In the genomic region with DNA sequence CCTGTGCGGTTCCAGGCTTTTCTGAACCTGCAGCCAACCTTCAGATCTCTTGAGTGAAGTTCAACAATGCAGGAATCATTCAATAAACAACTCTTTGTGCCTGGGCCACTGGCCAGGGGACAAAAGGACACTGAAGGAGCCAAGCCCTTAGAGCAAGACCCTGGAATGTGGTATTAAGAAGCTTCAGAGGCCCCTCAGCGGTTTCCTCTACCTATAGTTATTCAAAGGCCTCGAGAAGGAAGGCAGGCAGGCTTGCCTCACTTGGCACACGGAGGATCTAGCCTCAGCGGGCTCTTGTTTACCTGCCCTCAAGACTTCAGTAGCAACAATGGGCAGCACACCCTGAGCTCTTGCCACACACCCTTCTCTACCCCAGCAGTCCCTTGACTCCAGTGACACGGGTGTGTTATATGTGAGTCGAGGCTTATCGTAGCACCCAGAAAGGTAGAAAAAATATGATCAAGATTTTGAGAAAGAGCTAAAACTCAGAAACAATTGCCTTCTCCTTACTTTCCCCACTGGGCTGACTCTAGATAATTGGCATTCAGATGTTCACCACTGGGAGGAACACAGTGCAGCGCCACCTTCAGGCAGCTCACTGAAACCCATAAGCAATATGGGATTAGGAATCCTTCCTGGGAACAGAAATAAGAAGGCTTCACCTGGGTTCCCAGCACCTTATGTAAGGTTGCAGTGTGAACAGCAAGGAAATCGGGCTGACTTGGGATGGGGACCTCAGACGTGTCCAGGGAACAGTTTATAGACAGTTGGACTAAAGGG, we compare ENCODE assay signal across 9 mouse cellular contexts. TPM values are rescaled to one million over a fixed set of nuclear protein-coding genes. Genes with fewer than 3 reads are reported as not detected.
DNase-seq lines count a peak whose midpoint lies in the region; TF ChIP-seq lines count a peak whose summit lies in the region.
"Had no signal": no experiment of that assay in that cellular context is flagged by ENCODE, and none has a peak within 500 bp of the region (broad histone marks: within the 10 kb centered on the region; RNA-seq: fewer than 3 reads in every experiment).

No protein-coding gene starts in this region.

- peak overlapping the region; percentile 41 for H3K27ac ChIP-seq in kidney, adult 2 months (ENCODE audit: insufficient read depth, low read depth, low read length)
- no peak overlapping the region for H3K27ac ChIP-seq in ES-Bruce4 (ENCODE audit: insufficient read depth, low read length)
- no peak overlapping the region for H3K27ac ChIP-seq in cortical plate, adult 2 months (ENCODE audit: insufficient read depth, low read length)
- H3K27ac ChIP-seq: liver, embryonic 13.5 days had no signal

- no peaks in the 10 kb centered on the region for H3K27me3 ChIP-seq in kidney, adult 2 months (replicated peaks; ENCODE audit: control insufficient read depth, insufficient read depth, low read length)
- no peaks in the 10 kb centered on the region for H3K27me3 ChIP-seq in ES-Bruce4 (ENCODE audit: control insufficient read depth, insufficient read depth, low read length, poor library complexity, severe bottlenecking)
- H3K27me3 ChIP-seq: liver, embryonic 13.5 days had no signal

- no peak overlapping the region for H3K9ac ChIP-seq in ES-Bruce4 (ENCODE audit: low read depth, poor library complexity, severe bottlenecking)
- H3K9ac ChIP-seq: liver, embryonic 13.5 days had no signal

- 67% methylated on average over 11 of the region's 11 CpGs for WGBS in kidney, adult 2 months

- H3K4me1 ChIP-seq in kidney, adult 2 months (ENCODE audit: control insufficient read depth, insufficient read depth, low read length), result peaks cover 15% of the 10 kb centered on the region
- no peaks in the 10 kb centered on the region for H3K4me1 ChIP-seq in ES-Bruce4 (ENCODE audit: control insufficient read depth, insufficient read depth, low read length)
- H3K4me1 ChIP-seq in cortical plate, adult 2 months (ENCODE audit: control insufficient read depth, insufficient read depth, low read length), result no peaks in the 10 kb centered on the region
- H3K4me1 ChIP-seq: liver, embryonic 13.5 days had no signal

- TF ChIP-seq POLR2A in kidney, adult 2 months (IDR thresholded peaks at IDR 0.05; ENCODE audit: low read depth, low read length), result no peak
- no peak for TF ChIP-seq POLR2A in ES-Bruce4 (IDR thresholded peaks at IDR 0.05; ENCODE audit: insufficient read depth, low read length)
- no peak for TF ChIP-seq POLR2A in cortical plate, adult 2 months (IDR thresholded peaks at IDR 0.05; ENCODE audit: extremely low read depth, insufficient read depth, low read length)

- no peak overlapping the region for H3K4me3 ChIP-seq in kidney, adult 2 months (ENCODE audit: insufficient read depth, low read depth, low read length)
- H3K4me3 ChIP-seq in ES-Bruce4 (ENCODE audit: low read depth, low read length), result no peak overlapping the region
- H3K4me3 ChIP-seq in cortical plate, adult 2 months (ENCODE audit: insufficient read depth, low read length), result no peak overlapping the region
- H3K4me3 ChIP-seq: liver, embryonic 13.5 days; myocyte had no signal

- peak; percentile 72 for DNase-seq in kidney, adult 2 months
- no peak for DNase-seq in kidney, adult 18-20 months
- peak; percentile 38 to 74 for DNase-seq in lung, postnatal 4 days
- no peak for DNase-seq in layer of hippocampus, adult 18-20 months (ENCODE audit: low spot score in 2 of 2)
- no peak for DNase-seq in adrenal gland, adult 2 months
- DNase-seq: liver, embryonic 13.5 days had no signal

- peak; percentile 59 for TF ChIP-seq CTCF in kidney, adult 2 months (conservative IDR thresholded peaks at IDR 0.05; ENCODE audit: insufficient read depth, insufficient read length, low read depth, low read length)
- TF ChIP-seq CTCF in ES-Bruce4 (IDR thresholded peaks at IDR 0.05; ENCODE audit: low read depth, low read length), result peak; percentile 62
- peak; percentile 60 for TF ChIP-seq CTCF in cortical plate, adult 2 months (IDR thresholded peaks at IDR 0.05; ENCODE audit: extremely low read depth, insufficient read depth, low read length)

- peaks cover 3% of the 10 kb centered on the region; the same call in 1 of the 2 replicates for H3K36me3 ChIP-seq in kidney, adult 2 months (ENCODE audit: control insufficient read depth, insufficient read depth, low read length)
- no peaks in the 10 kb centered on the region for H3K36me3 ChIP-seq in ES-Bruce4 (ENCODE audit: control insufficient read depth, insufficient read depth, low read length, poor library complexity, severe bottlenecking)
- H3K36me3 ChIP-seq: liver, embryonic 13.5 days had no signal

- TF ChIP-seq EP300 in ES-Bruce4 (IDR thresholded peaks at IDR 0.05; ENCODE audit: insufficient read depth, low read depth, low read length), result no peak

- no peaks in the 10 kb centered on the region for H3K9me3 ChIP-seq in ES-Bruce4 (replicated peaks; ENCODE audit: control insufficient read depth, insufficient read depth, low read length, poor library complexity, severe bottlenecking)
- H3K9me3 ChIP-seq: liver, embryonic 13.5 days had no signal

RNA-seq across cellular contexts. Expression of a gene that starts 46.0 kb away (rescaled TPM):
- 141 and 409 TPM in 2 replicates for polyA plus RNA-seq in kidney, adult 2 months (2012; rRNA removed)
- 12.2 and 12.9 TPM in 2 replicates for polyA plus RNA-seq in ES-Bruce4 (2011; ENCODE audit: insufficient read depth, insufficient read length, low read depth, missing spikeins)
- 61.1 and 62.1 TPM in 2 replicates for polyA plus RNA-seq in cortical plate, adult 2 months (2012; rRNA removed)
- total RNA-seq in layer of hippocampus, adult 18-20 months (2021), result 100 to 1,000 TPM; 108 to 114 TPM
- total RNA-seq in adrenal gland, adult 2 months (2021), result 100 to 1,000 TPM; 138 to 247 TPM
- 314 and 323 TPM in 2 replicates for polyA plus RNA-seq in adrenal gland, adult 2 months (2012; rRNA removed)

Comparison
In these comparisons a context has a peak if more than half of its experiments do, and no peak if none do; other contexts are left out.
1. DNase-seq: peak in kidney, adult 2 months (single experiment) and lung, postnatal 4 days (2 of 2); none in kidney, adult 18-20 months (single experiment), layer of hippocampus, adult 18-20 months (0 of 2) and adrenal gland, adult 2 months (single experiment).
2. Peak in every context shown above with its lines, with median percentiles within 50 percentile points of each other: CTCF ChIP-seq.